Mouse (Mus musculus) adrenal gland, adult 18-20 months (tissue): ENCODE data around the gene Aspn. TPM values are rescaled to one million over a fixed set of nuclear protein-coding genes. Genes with fewer than 3 reads are reported as not detected.
A peak's percentile ranks its signal among the peaks of the same experiment; 100 is the strongest.
"Not testable (repeated sequence)": the region's sequence is repeated elsewhere in the genome, so short reads cannot be mapped to it uniquely, and the experiment has no call there.

ENCODE experiments used
- DNase-seq, 2 experiments: peaks; one replicate each; pipeline ENCODE4 v3.0.0; 2021 to 2022; ENCODE audit warnings: low spot score in 2 of 2
- total RNA-seq, 2 experiments: library from RNA; stranded (reverse); gene quantifications; 1 replicate in 1 of 2; 2 replicates in 1 of 2; pipeline ENCODE4 v1.2.3; 2021

Gene Aspn
- total RNA-seq, 2 experiments from 2014 or later, result 2.8 to 7.6 TPM

- DNase-seq, result no peak
Measured at GRCm38 (mm10) chr13:49583859-49584258, 39.6 kb downstream of the Aspn start.

- DNase-seq, result peak in 1 of 2 experiments; percentile 22
Measured at GRCm38 (mm10) chr13:49584307-49585005, 40.2 kb downstream of the Aspn start.

- DNase-seq, result no peak
Measured at GRCm38 (mm10) chr13:49586062-49586461, 41.8 kb downstream of the Aspn start.

- DNase-seq, result not testable (repeated sequence)
Measured at GRCm38 (mm10) chr13:49602541-49602940, 58.3 kb downstream of the Aspn start.

GRCm38 (mm10) chr13:49603603-49604002 is 59.4 kb downstream of the Aspn start:
- DNase-seq, result no peak

GRCm38 (mm10) chr13:49607714-49608113 is 63.5 kb downstream of the Aspn start, which contains the start of gene Ogn:
Ogn (plus strand) TSS chr13:49608046.
- DNase-seq, result no peak

GRCm38 (mm10) chr13:49608589-49609322 is 64.5 kb downstream of the Aspn start:
- DNase-seq, result no peak

- no peak for DNase-seq
Measured at GRCm38 (mm10) chr13:49617021-49617420, 72.8 kb downstream of the Aspn start.

Other genes starting within 250 kb of the Aspn start
- gene Fgd3, start 224.1 kb upstream of the Aspn start, total RNA-seq, result 1 to 10 TPM; 3.5 to 6.3 TPM
- 10 to 100 TPM; 45.7 to 51.4 TPM for gene Bicd2, start 202.9 kb upstream of the Aspn start, total RNA-seq
- 10 to 100 TPM; 35.9 to 44.8 TPM for gene Ippk, start 123.2 kb upstream of the Aspn start, total RNA-seq
- gene Tes3-ps, start 51.1 kb upstream of the Aspn start, total RNA-seq, result 1 to 10 TPM; 1.0 to 1.1 TPM
- 1 to 10 TPM; 6.2 to 8.9 TPM for gene Ecm2, start 39.6 kb upstream of the Aspn start, total RNA-seq
- gene Omd, start 38.0 kb downstream of the Aspn start, total RNA-seq, result 1 to 10 TPM; 5.6 to 6.3 TPM
- 10 to 100 TPM; 48.1 to 62.8 TPM for gene Ogn, start 63.6 kb downstream of the Aspn start, total RNA-seq
- 1 to 10 TPM in 1 of 2 experiments, under 1 TPM in 1; 0.38 to 1.2 TPM for gene Cenpp, start 108.3 kb downstream of the Aspn start, total RNA-seq
- 10 to 100 TPM; 22.0 to 24.7 TPM for gene Nol8, start 108.6 kb downstream of the Aspn start, total RNA-seq
- gene Iars, start 137.7 kb downstream of the Aspn start, total RNA-seq, result 10 to 100 TPM; 66.3 to 80.6 TPM